Mouse (Mus musculus) lung, adult 2 months (tissue): ENCODE data around the gene 1700092M07Rik. TPM values are rescaled to one million over a fixed set of nuclear protein-coding genes. Genes with fewer than 3 reads are reported as not detected.
A peak's percentile ranks its signal among the peaks of the same experiment; 100 is the strongest.

ENCODE experiments used
- DNase-seq: peaks from one replicate; pipeline ENCODE4 v3.0.0; 2022
- H3K4me1 ChIP-seq: fragments of 200-500 bp; 2 replicates; pipeline ENCODE4 v1.6.1; 2011; ENCODE audit warnings: low read length; ENCODE audit not compliant: control insufficient read depth, insufficient read depth
- H3K4me3 ChIP-seq: fragments of 200-500 bp; replicated peaks from 2 replicates; pipeline ENCODE3; 2011; ENCODE audit warnings: low read depth, mild to moderate bottlenecking, control low read depth, low read length; ENCODE audit errors: extremely low read depth
- CTCF ChIP-seq: fragments of 200-500 bp; IDR thresholded peaks from 2 replicates; pipeline ENCODE4 v1.5.1; 2011; ENCODE audit warnings: mild to moderate bottlenecking, low read length, control low read depth; ENCODE audit not compliant: insufficient read depth
- POLR2A ChIP-seq: fragments of 200-500 bp; IDR thresholded peaks from 2 replicates; pipeline ENCODE4 v1.6.1; 2011; ENCODE audit warnings: low read depth, mild to moderate bottlenecking, control low read depth, low read length, borderline replicate concordance; ENCODE audit errors: extremely low read depth
- WGBS: fragments of 180-500 bp; shearing (Covaris S2); methylation state at CpG from one replicate; pipeline ENCODE4 v1.1.7; 2018; 5-methylcytosine and 5-hydroxymethylcytosine counted together
- polyA plus RNA-seq: library from polyadenylated mRNA; depleted of rRNA; stranded (reverse); fragments of >200 nt; gene quantifications from 2 replicates; pipeline ENCODE4 v1.2.3, GENCODE M21; 2012

Gene 1700092M07Rik
- polyA plus RNA-seq, 1 experiment: not detected

DNA sequence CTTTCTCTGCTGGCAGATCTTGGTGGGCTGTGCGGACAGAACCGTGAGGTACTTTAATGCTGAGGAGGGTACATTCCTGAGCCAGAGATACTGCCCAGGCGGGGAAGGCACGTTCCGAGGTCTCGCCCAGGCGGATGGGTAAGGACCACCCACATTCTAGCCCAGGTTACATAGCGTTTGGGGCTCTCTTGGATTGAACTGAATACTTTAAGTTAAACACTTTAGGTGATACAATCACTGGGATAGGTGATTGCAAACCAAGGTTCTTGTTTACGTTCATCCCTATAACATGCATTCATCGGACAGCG is 4.4 kb upstream of the 1700092M07Rik start:
- WGBS: 3% methylated on average over 11 of the region's 11 CpGs

DNA sequence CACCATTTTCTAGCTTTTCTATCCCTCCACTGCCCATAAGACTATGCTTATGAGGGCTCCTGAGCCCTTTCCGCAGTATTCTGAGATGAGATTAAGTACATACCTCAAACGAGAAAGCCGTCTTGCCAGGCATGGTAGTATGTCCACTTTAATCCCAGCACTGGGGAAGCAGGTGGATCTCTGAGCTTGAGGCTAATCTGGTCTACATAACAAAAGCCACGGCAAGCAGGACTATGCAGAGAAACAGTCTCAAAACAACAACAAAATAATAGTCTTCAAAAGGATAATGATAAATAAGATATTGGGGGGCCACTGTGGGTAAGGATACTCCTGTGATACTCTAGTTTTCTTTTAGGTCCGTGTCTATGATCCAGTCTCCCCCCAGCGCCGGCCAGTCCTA is 1.6 kb upstream of the 1700092M07Rik start:
- no peak overlapping the region for H3K4me3 ChIP-seq
- no peak for DNase-seq
- H3K4me1 ChIP-seq: peaks cover 13% of the 10 kb centered on the region
- WGBS: 88% methylated on average over 7 of the region's 7 CpGs
- TF ChIP-seq POLR2A: no peak
- no peak for TF ChIP-seq CTCF

More for the DNA sequence above, 4.4 kb upstream of the 1700092M07Rik start:
- Histone ChIP-seq H3K4me1 (peaks cover 5% of the 10 kb centered on the region), H3K4me3 (peak overlapping the region; percentile 97)
- no peak for DNase-seq
- TF ChIP-seq CTCF (no peak), POLR2A (no peak)

DNA sequence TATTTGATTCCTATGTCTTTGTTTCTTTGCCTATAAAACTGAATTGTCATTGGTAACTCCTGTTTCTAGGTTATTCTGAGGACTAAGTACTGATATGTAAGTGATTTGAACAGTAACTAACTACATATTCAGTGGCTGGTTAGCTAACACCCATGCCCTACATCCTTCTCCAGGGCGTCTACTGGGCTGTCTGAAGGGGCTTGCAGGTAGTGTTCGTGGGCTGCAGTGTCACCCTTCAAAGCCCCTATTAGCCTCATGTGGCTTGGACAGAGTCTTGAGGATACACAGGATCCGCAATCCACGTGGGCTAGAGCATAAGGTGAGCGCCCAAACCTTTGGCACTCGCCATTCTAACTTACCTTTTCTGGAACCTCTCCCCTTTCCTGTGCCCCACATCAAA is 872 bp upstream of the 1700092M07Rik start:
- TF ChIP-seq CTCF (no peak), POLR2A (no peak)
- no peak overlapping the region for H3K4me3 ChIP-seq
- WGBS: 94% methylated on average over 6 of the region's 6 CpGs

DNA sequence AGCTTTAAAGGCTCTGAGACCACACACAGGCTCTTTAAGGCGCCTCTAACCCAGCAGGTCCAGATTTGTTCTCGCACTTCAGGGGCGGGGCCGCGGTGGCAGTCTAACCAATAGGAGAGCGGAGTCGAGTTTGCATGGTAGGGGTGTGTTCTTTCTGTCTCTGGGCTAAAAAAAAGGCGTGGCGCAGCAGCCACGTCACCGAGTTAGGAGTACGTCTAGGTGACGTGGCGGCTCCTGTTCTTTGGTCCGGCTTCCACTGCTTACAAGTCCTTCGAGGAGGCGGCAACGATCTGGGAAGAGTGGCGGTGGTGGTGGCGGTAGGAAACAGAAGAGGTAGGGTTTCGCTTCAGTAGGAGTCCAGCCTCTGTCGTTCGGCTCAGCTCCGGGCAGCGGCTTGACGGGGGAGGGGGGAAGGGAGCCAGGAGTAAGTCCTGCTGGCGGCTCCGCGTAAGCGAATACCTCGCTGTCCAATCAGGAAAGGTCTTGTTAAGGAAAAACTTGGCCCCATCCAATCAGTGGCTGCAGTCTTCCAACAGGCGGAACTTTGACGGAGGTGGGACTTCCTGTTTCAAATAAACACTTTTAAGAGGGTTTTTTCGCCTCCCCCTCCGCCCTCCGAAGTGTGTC is 838 bp downstream of the 1700092M07Rik start, which contains the start of gene Stx5a:
TSS of gene Stx5a (plus strand) at position 171 of the 627 bp plus-strand sequence.
- peak; percentile 95 for DNase-seq
- WGBS: under 1% methylated on average over 36 of the region's 36 CpGs
- Histone ChIP-seq H3K4me1 (peaks cover 13% of the 10 kb centered on the region), H3K4me3 (peak within 1 kb of the TSS; percentile 98)
- TF ChIP-seq CTCF (no peak), POLR2A (peak; percentile 96)

More for the DNA sequence above, 872 bp upstream of the 1700092M07Rik start:
- H3K4me1 ChIP-seq: peaks cover 13% of the 10 kb centered on the region
- DNase-seq: no peak

DNA sequence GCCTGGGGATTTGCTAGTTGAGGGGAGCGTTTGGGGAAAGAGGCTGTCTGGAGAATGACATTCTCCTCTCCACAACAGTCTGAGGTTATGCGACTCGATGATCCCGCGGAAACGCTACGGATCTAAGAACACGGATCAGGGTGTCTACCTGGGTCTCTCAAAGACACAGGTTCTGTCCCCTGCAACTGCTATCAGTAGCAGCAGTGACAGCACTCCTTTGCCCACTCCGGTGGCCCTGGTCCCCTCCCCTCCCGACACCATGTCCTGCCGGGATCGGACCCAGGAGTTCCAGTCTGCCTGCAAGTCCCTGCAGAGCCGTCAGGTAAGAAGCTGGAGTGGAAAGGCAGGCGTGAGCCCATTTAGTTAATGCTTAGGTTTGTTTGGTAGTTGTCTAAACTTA is 1.7 kb downstream of the 1700092M07Rik start:
- no peak for TF ChIP-seq CTCF
- no peak for TF ChIP-seq POLR2A
- WGBS: 8% methylated on average over 14 of the region's 14 CpGs
- Histone ChIP-seq H3K4me1 (peaks cover 13% of the 10 kb centered on the region), H3K4me3 (peak overlapping the region; percentile 83)
- DNase-seq: no peak

DNA sequence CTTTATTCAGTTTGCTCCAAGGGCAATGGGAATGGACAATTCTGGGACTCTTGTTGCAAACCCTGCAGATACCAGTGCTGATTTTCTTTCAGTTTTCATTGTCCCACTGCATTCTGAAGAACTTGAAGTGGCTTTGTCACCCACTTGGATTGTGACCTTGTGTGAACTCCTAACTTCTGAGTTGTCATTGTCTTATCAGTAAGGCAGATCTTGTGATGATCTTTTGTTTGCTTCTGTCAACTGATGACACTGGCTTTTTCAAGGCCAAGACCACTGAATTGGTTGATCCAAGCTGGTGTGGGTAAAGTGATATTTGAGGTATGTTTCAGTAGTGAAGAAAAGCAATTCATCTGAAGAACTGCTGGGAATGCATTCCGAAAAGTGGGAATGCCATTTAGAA is 4.9 kb downstream of the 1700092M07Rik start:
- Histone ChIP-seq H3K4me1 (peaks cover 13% of the 10 kb centered on the region), H3K4me3 (no peak overlapping the region)
- WGBS: 89% methylated on average over 1 of the region's 1 CpGs
- DNase-seq: no peak
- TF ChIP-seq CTCF: no peak
- TF ChIP-seq POLR2A: no peak

DNA sequence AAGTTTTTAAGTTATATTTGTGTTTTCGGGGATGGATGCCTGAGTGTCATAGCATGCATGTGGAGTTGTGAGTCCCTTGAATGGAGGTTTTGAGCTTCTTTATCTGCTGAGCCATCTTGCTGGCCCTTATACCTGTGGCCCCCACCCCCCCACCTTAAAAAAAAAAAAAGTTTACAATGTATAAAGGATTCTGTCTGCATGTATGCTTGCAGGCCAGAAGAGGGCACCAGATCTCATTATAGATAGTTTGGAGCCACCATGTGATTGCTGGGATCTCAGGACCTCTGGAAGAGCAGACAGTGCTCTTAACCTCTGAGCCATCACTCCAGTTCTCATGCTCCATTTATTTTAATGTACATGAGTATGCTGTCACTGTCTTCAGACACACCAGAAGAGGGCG is 6.8 kb downstream of the 1700092M07Rik start:
- Histone ChIP-seq H3K4me3 (no peak overlapping the region), H3K4me1 (peaks cover 8% of the 10 kb centered on the region)
- TF ChIP-seq POLR2A (no peak), CTCF (no peak)
- WGBS: 70% methylated on average over 2 of the region's 2 CpGs
- DNase-seq: no peak

DNA sequence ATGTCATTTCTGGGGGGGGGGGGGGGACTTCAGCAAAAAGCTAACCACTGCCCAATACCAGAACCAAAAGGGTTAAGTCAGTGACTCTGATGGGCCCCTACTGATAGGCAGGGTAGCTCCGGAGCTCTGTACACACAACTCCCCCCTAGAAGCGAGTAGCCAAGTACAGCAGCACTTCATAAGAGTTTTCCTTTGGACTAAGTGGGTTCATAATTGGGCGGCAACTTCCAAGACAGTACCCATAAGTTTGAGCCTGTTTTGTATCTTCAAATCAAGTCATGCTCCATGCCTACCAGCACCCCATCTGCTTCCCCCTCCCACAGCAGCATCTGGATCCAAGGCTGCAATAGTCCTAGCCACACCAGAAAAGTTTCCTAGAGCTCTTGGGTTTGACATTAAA is 15.1 kb downstream of the 1700092M07Rik start:
- H3K4me3 ChIP-seq: no peak overlapping the region
- 47% methylated on average over 3 of the region's 3 CpGs for WGBS
- peaks cover 17% of the 10 kb centered on the region for H3K4me1 ChIP-seq
- no peak for TF ChIP-seq POLR2A
- no peak for TF ChIP-seq CTCF
- DNase-seq: no peak

DNA sequence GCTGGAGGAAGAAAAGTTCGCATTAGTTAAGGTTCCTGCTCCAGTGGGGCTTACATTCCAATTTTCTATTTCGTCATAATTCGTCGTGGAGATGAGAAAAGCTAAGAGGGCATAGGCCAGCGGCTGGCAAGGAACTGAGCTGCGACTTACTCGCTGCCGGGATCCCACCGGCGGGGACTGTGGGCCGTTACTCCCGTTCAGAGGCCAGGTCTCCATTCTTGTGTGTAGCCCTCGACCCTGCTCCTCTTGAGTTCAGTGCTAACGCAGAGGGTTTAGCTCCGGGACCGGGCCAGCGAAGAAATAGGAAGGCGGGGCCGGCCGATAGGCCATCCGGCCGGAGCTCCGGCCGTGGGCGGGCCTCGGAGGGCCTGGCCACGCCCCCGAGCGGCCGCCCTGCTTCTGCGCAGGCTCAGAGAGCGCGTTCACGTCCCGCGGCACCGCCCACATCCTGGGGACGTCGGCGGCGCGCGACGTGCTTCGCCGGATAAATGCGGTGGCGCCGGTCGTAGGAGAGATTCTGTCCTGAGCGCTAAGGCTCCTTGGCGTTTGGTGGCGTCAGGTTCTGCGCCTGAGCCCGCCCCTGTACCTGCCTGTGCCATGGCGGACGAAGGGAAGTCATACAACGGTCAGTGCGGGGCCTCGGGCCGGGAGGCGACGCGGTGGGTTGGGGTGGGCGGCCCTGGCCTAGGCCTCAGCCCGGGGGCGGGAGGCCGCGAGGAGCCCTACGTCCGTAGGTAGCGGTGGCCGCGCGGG is 16.3 kb downstream of the 1700092M07Rik start, which contains the start of gene Nxf1:
TSS of gene Nxf1 (plus strand) at position 439 of the 753 bp plus-strand sequence.
- peak; percentile 94 for TF ChIP-seq POLR2A
- TF ChIP-seq CTCF: no peak
- under 1% methylated on average over 75 of the region's 75 CpGs for WGBS
- peak; percentile 89 for DNase-seq
- peaks cover 17% of the 10 kb centered on the region for H3K4me1 ChIP-seq
- H3K4me3 ChIP-seq: peak within 1 kb of the TSS; percentile 97

DNA sequence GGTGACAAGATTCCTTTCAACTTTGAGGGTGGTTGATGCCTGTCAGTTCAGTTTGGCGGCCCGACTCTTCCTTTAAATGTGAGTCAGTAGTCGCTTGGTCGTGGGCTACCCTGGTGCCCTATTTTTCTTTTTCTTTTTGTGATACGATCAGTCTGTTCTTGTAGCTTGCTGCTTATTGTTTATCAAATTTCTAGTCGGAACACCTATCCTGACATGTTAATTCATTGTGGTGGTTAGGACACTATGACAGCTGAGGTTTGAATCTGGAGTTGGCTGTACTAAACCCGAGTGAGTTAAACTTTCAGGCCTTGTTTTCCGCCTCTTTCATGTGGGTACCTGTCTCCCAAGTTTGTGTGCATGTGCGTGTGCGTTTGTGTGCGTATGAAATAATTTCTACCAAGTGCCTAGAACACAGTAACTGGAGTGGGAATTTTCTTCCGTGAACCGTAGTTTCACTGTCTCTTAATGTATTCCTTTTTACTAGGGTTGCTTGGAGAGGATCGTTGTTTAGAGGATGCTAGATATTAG is 17.0 kb downstream of the 1700092M07Rik start:
- 2% methylated on average over 14 of the region's 14 CpGs for WGBS
- TF ChIP-seq CTCF: no peak
- no peak for TF ChIP-seq POLR2A
- DNase-seq: no peak
- peak overlapping the region; percentile 91 for H3K4me3 ChIP-seq
- peaks cover 17% of the 10 kb centered on the region for H3K4me1 ChIP-seq
